In the genomic region with DNA sequence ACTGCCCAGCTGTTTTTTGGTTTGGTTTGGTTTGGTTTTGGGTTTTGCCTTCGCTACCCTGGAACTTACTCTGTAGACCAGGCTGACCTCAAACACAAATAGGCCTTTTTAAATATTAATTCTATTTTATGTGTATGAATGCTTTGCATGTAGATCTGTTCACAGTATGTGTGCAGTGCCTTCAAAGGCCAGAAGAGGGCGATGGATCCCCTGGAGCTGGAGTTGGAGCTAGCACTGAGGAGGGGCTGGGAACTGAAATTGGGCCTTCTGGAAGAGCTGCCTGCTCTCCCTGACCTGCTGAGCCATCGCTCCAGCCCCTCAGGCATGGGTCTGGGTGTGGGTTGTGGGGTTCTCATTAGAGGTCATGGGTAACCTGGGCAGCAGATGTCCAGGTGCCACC, we compare ENCODE assay signal across 20 mouse cellular contexts. TPM values are rescaled to one million over a fixed set of nuclear protein-coding genes. Genes with fewer than 3 reads are reported as not detected.
DNase-seq lines count a peak whose midpoint lies in the region; ATAC-seq and TF ChIP-seq lines count a peak whose summit lies in the region.
"Had no signal": no experiment of that assay in that cellular context is flagged by ENCODE, and none has a peak within 500 bp of the region (broad histone marks: within the 10 kb centered on the region; RNA-seq: fewer than 3 reads in every experiment).

No protein-coding gene starts in this region.

- H3K4me1 ChIP-seq in forebrain, postnatal 0 days (ENCODE audit: insufficient read depth), result no peaks in the 10 kb centered on the region
- no peaks in the 10 kb centered on the region for H3K4me1 ChIP-seq in forebrain, embryonic 11.5 days (replicated peaks; ENCODE audit: control insufficient read depth, insufficient read depth, low read length)
- no peaks in the 10 kb centered on the region for H3K4me1 ChIP-seq in midbrain, postnatal 0 days (ENCODE audit: insufficient read depth, low read length)
- H3K4me1 ChIP-seq in midbrain, embryonic 15.5 days, result no peaks in the 10 kb centered on the region
- no peaks in the 10 kb centered on the region for H3K4me1 ChIP-seq in stomach, postnatal 0 days (replicated peaks; ENCODE audit: control insufficient read depth, insufficient read depth)
- H3K4me1 ChIP-seq: hindbrain, embryonic 15.5 days; midbrain, embryonic 12.5 days had no signal

- 0 out of 2 replicates have a peak, but pooled peaks have one; percentile 9 for TF ChIP-seq CTCF in forebrain, postnatal 0 days (IDR thresholded peaks at IDR 0.05; ENCODE audit: low read depth)
- TF ChIP-seq CTCF in layer of hippocampus, adult 2 months (conservative IDR thresholded peaks at IDR 0.05), result peak; percentile 45
- TF ChIP-seq CTCF in midbrain, postnatal 0 days (IDR thresholded peaks at IDR 0.05), result peak; percentile 40
- TF ChIP-seq CTCF in stomach, postnatal 0 days (IDR thresholded peaks at IDR 0.05; ENCODE audit: low read depth), result peak; percentile 40; the same call in 1 of the 2 replicates

- TF ChIP-seq EP300 in stomach, postnatal 0 days (optimal IDR thresholded peaks at IDR 0.05), result no peak

- no peaks in the 10 kb centered on the region for H3K27me3 ChIP-seq in forebrain, postnatal 0 days (ENCODE audit: insufficient read depth, low read length)
- no peaks in the 10 kb centered on the region for H3K27me3 ChIP-seq in forebrain, embryonic 11.5 days (ENCODE audit: control insufficient read depth, insufficient read depth, low read length)
- H3K27me3 ChIP-seq in midbrain, postnatal 0 days (ENCODE audit: insufficient read depth, low read length), result no peaks in the 10 kb centered on the region
- no peaks in the 10 kb centered on the region for H3K27me3 ChIP-seq in midbrain, embryonic 15.5 days (replicated peaks)
- H3K27me3 ChIP-seq in stomach, postnatal 0 days (ENCODE audit: control insufficient read depth, insufficient read depth, low read length), result no peaks in the 10 kb centered on the region
- H3K27me3 ChIP-seq: hindbrain, embryonic 15.5 days; liver, embryonic 15.5 days; midbrain, embryonic 12.5 days had no signal

- 87% methylated on average over 3 of the region's 3 CpGs for WGBS in forebrain, postnatal 0 days
- WGBS in forebrain, embryonic 11.5 days, result 90% methylated on average over 3 of the region's 3 CpGs
- WGBS in midbrain, postnatal 0 days, result 86% methylated on average over 3 of the region's 3 CpGs
- 92% methylated on average over 3 of the region's 3 CpGs for whole genome bisulfite sequencing in midbrain, embryonic 15.5 days
- WGBS in stomach, postnatal 0 days, result 93% methylated on average over 3 of the region's 3 CpGs

- no peaks in the 10 kb centered on the region for H3K9me3 ChIP-seq in forebrain, postnatal 0 days (ENCODE audit: low read length)
- no peaks in the 10 kb centered on the region for H3K9me3 ChIP-seq in forebrain, embryonic 11.5 days (ENCODE audit: control insufficient read depth, low read length)
- H3K9me3 ChIP-seq in midbrain, postnatal 0 days (ENCODE audit: low read length), result no peaks in the 10 kb centered on the region
- no peaks in the 10 kb centered on the region for H3K9me3 ChIP-seq in midbrain, embryonic 15.5 days
- no peaks in the 10 kb centered on the region for H3K9me3 ChIP-seq in stomach, postnatal 0 days (ENCODE audit: control insufficient read depth, low read length)
- H3K9me3 ChIP-seq: forebrain, embryonic 10.5 days; G1E; hindbrain, embryonic 15.5 days; midbrain, embryonic 12.5 days had no signal

- DNase-seq in forebrain, postnatal 0 days, result no peak
- DNase-seq in forebrain, embryonic 11.5 days (ENCODE audit: low spot score), result no peak
- DNase-seq in layer of hippocampus, adult 2 months (ENCODE audit: low spot score in 2 of 2), result no peak
- DNase-seq in layer of hippocampus, adult 8-10 months (ENCODE audit: low spot score in 2 of 2), result no peak
- DNase-seq in midbrain, postnatal 0 days (ENCODE audit: low spot score), result no peak
- no peak for DNase-seq in stomach, postnatal 0 days (ENCODE audit: low spot score)
- DNase-seq in adrenal gland, postnatal 14 days, result no peak
- DNase-seq: adrenal gland, postnatal 36 days; cerebellum, adult 11 months; cerebellum, postnatal 10 days; gastrocnemius, postnatal 36 days; heart, postnatal 4 days; lung, postnatal 10 days had no signal

- H3K27ac ChIP-seq in forebrain, postnatal 0 days (ENCODE audit: low read depth, low read length), result no peak overlapping the region
- H3K27ac ChIP-seq in forebrain, embryonic 11.5 days (ENCODE audit: low read depth, low read length), result no peak overlapping the region
- H3K27ac ChIP-seq in layer of hippocampus, adult 2 months, result no peak overlapping the region
- H3K27ac ChIP-seq in midbrain, postnatal 0 days (ENCODE audit: low read depth, low read length), result no peak overlapping the region
- no peak overlapping the region for H3K27ac ChIP-seq in midbrain, embryonic 15.5 days
- no peak overlapping the region for H3K27ac ChIP-seq in stomach, postnatal 0 days (replicated peaks)
- H3K27ac ChIP-seq: forebrain, embryonic 10.5 days; hindbrain, embryonic 15.5 days; liver, embryonic 15.5 days; midbrain, embryonic 12.5 days had no signal

- H3K9ac ChIP-seq in forebrain, postnatal 0 days, result no peak overlapping the region
- H3K9ac ChIP-seq in forebrain, embryonic 11.5 days (ENCODE audit: low read length), result no peak overlapping the region
- no peak overlapping the region for H3K9ac ChIP-seq in midbrain, postnatal 0 days (replicated peaks; ENCODE audit: low read length, poor library complexity, severe bottlenecking)
- H3K9ac ChIP-seq in midbrain, embryonic 15.5 days, result no peak overlapping the region
- no peak overlapping the region for H3K9ac ChIP-seq in stomach, postnatal 0 days (ENCODE audit: low read length)
- H3K9ac ChIP-seq: hindbrain, embryonic 15.5 days; liver, embryonic 15.5 days; midbrain, embryonic 12.5 days had no signal

- no peaks in the 10 kb centered on the region for H3K36me3 ChIP-seq in forebrain, postnatal 0 days (ENCODE audit: insufficient read depth)
- peaks cover 2% of the 10 kb centered on the region; the same call in 1 of the 2 replicates for H3K36me3 ChIP-seq in forebrain, embryonic 11.5 days (ENCODE audit: control insufficient read depth, insufficient read depth, low read length)
- H3K36me3 ChIP-seq in midbrain, postnatal 0 days (ENCODE audit: insufficient read depth, low read length), result no peaks in the 10 kb centered on the region
- H3K36me3 ChIP-seq in midbrain, embryonic 15.5 days (replicated peaks), result 0 out of 2 replicates have a peak, but pooled peaks cover 3% of the 10 kb centered on the region
- H3K36me3 ChIP-seq in stomach, postnatal 0 days (ENCODE audit: control insufficient read depth, insufficient read depth, low read length), result no peaks in the 10 kb centered on the region
- H3K36me3 ChIP-seq: hindbrain, embryonic 15.5 days had no signal

- no peak overlapping the region for H3K4me3 ChIP-seq in forebrain, postnatal 0 days (ENCODE audit: low read depth, low read length)
- no peak overlapping the region for H3K4me3 ChIP-seq in forebrain, embryonic 11.5 days (ENCODE audit: low read depth, low read length)
- no peak overlapping the region for H3K4me3 ChIP-seq in layer of hippocampus, adult 2 months
- no peak overlapping the region for H3K4me3 ChIP-seq in midbrain, postnatal 0 days (ENCODE audit: low read depth, low read length)
- H3K4me3 ChIP-seq in midbrain, embryonic 15.5 days, result no peak overlapping the region
- H3K4me3 ChIP-seq in stomach, postnatal 0 days (ENCODE audit: low read depth, low read length), result no peak overlapping the region
- H3K4me3 ChIP-seq: forebrain, embryonic 10.5 days; hindbrain, embryonic 15.5 days; liver, embryonic 15.5 days; midbrain, embryonic 12.5 days had no signal

- no peak overlapping the region for H3K4me2 ChIP-seq in forebrain, postnatal 0 days (ENCODE audit: low read depth)
- H3K4me2 ChIP-seq in forebrain, embryonic 11.5 days (ENCODE audit: low read depth, low read length, severe bottlenecking), result no peak overlapping the region
- no peak overlapping the region for H3K4me2 ChIP-seq in midbrain, postnatal 0 days (ENCODE audit: low read depth, low read length, poor library complexity, severe bottlenecking)
- no peak overlapping the region for H3K4me2 ChIP-seq in midbrain, embryonic 15.5 days
- no peak overlapping the region for H3K4me2 ChIP-seq in stomach, postnatal 0 days (replicated peaks; ENCODE audit: low read depth)
- H3K4me2 ChIP-seq: hindbrain, embryonic 15.5 days; liver, embryonic 15.5 days; midbrain, embryonic 12.5 days had no signal

- no peak for ATAC-seq in forebrain, postnatal 0 days
- ATAC-seq in forebrain, embryonic 11.5 days (replicated peaks; ENCODE audit: low FRiP score), result no peak
- no peak for ATAC-seq in midbrain, postnatal 0 days (ENCODE audit: low FRiP score)
- ATAC-seq in midbrain, embryonic 15.5 days (replicated peaks), result no peak
- ATAC-seq in stomach, postnatal 0 days (ENCODE audit: low FRiP score, low TSS enrichment), result no peak; the same call in 1 of the 2 replicates
- ATAC-seq: intestine, embryonic 16.5 days had no signal

RNA-seq across cellular contexts. Expression of gene Rangap1, which starts 16.6 kb away (rescaled TPM):
- 146 and 163 TPM in 2 replicates for total RNA-seq in forebrain, postnatal 0 days (2014; rRNA removed)
- polyA plus RNA-seq in forebrain, postnatal 0 days (2015; fragmentation: Nextera tagmentation; extraction: Ambion mirVana), result 107 and 133 TPM in 2 replicates
- 172 and 188 TPM in 2 replicates for polyA plus RNA-seq in forebrain, embryonic 11.5 days (2014; fragmentation: Nextera tagmentation; extraction: Ambion mirVana)
- 100 to 1,000 TPM; 149 to 162 TPM for total RNA-seq in layer of hippocampus, adult 2 months (2021)
- 100 to 1,000 TPM; 157 to 176 (median 168) TPM for total RNA-seq in layer of hippocampus, adult 8-10 months (2022)
- total RNA-seq in midbrain, postnatal 0 days (2014; rRNA removed), result 154 and 183 TPM in 2 replicates
- polyA plus RNA-seq in midbrain, postnatal 0 days (2015; fragmentation: Nextera tagmentation; extraction: Ambion mirVana), result 142 and 146 TPM in 2 replicates
- 162 and 164 TPM in 2 replicates for polyA plus RNA-seq in midbrain, embryonic 15.5 days (2015; fragmentation: Nextera tagmentation; extraction: Ambion mirVana)
- polyA plus RNA-seq in stomach, postnatal 0 days (2015; fragmentation: Nextera tagmentation; extraction: Ambion mirVana), result 39.0 and 40.2 TPM in 2 replicates
- total RNA-seq in adrenal gland, postnatal 14 days (2021), result 61.7 and 61.8 TPM in 2 replicates

RNA-seq across cellular contexts. Expression of gene Zc3h7b, which starts 17.1 kb away (rescaled TPM):
- 121 and 131 TPM in 2 replicates for total RNA-seq in forebrain, postnatal 0 days (2014; rRNA removed)
- 38.6 and 41.3 TPM in 2 replicates for polyA plus RNA-seq in forebrain, postnatal 0 days (2015; fragmentation: Nextera tagmentation; extraction: Ambion mirVana)
- polyA plus RNA-seq in forebrain, embryonic 11.5 days (2014; fragmentation: Nextera tagmentation; extraction: Ambion mirVana), result 50.1 and 57.6 TPM in 2 replicates
- 100 to 1,000 TPM; 140 to 145 TPM for total RNA-seq in layer of hippocampus, adult 2 months (2021)
- total RNA-seq in layer of hippocampus, adult 8-10 months (2022), result 100 to 1,000 TPM; 123 to 147 (median 135) TPM
- 147 and 154 TPM in 2 replicates for total RNA-seq in midbrain, postnatal 0 days (2014; rRNA removed)
- polyA plus RNA-seq in midbrain, postnatal 0 days (2015; fragmentation: Nextera tagmentation; extraction: Ambion mirVana), result 43.9 TPM in 2 replicates
- 59.2 and 59.7 TPM in 2 replicates for polyA plus RNA-seq in midbrain, embryonic 15.5 days (2015; fragmentation: Nextera tagmentation; extraction: Ambion mirVana)
- polyA plus RNA-seq in stomach, postnatal 0 days (2015; fragmentation: Nextera tagmentation; extraction: Ambion mirVana), result 9.1 and 11.1 TPM in 2 replicates
- 73.8 and 81.9 TPM in 2 replicates for total RNA-seq in adrenal gland, postnatal 14 days (2021)

RNA-seq across cellular contexts. Expression of gene Tef, which starts 40.3 kb away (rescaled TPM):
- 60.2 and 71.8 TPM in 2 replicates for total RNA-seq in forebrain, postnatal 0 days (2014; rRNA removed)
- polyA plus RNA-seq in forebrain, postnatal 0 days (2015; fragmentation: Nextera tagmentation; extraction: Ambion mirVana), result 21.9 and 27.8 TPM in 2 replicates
- polyA plus RNA-seq in forebrain, embryonic 11.5 days (2014; fragmentation: Nextera tagmentation; extraction: Ambion mirVana), result 16.8 and 17.4 TPM in 2 replicates
- 100 to 1,000 TPM; 273 to 304 TPM for total RNA-seq in layer of hippocampus, adult 2 months (2021)
- 100 to 1,000 TPM; 227 to 350 (median 284) TPM for total RNA-seq in layer of hippocampus, adult 8-10 months (2022)
- total RNA-seq in midbrain, postnatal 0 days (2014; rRNA removed), result 60.1 and 60.6 TPM in 2 replicates
- polyA plus RNA-seq in midbrain, postnatal 0 days (2015; fragmentation: Nextera tagmentation; extraction: Ambion mirVana), result 23.6 and 25.4 TPM in 2 replicates
- 24.0 and 25.2 TPM in 2 replicates for polyA plus RNA-seq in midbrain, embryonic 15.5 days (2015; fragmentation: Nextera tagmentation; extraction: Ambion mirVana)
- polyA plus RNA-seq in stomach, postnatal 0 days (2015; fragmentation: Nextera tagmentation; extraction: Ambion mirVana), result 17.1 and 21.2 TPM in 2 replicates
- 71.4 and 98.5 TPM in 2 replicates for total RNA-seq in adrenal gland, postnatal 14 days (2021)
